Comparison of ENCODE assay signal across 26 mouse cellular contexts in the genomic region with DNA sequence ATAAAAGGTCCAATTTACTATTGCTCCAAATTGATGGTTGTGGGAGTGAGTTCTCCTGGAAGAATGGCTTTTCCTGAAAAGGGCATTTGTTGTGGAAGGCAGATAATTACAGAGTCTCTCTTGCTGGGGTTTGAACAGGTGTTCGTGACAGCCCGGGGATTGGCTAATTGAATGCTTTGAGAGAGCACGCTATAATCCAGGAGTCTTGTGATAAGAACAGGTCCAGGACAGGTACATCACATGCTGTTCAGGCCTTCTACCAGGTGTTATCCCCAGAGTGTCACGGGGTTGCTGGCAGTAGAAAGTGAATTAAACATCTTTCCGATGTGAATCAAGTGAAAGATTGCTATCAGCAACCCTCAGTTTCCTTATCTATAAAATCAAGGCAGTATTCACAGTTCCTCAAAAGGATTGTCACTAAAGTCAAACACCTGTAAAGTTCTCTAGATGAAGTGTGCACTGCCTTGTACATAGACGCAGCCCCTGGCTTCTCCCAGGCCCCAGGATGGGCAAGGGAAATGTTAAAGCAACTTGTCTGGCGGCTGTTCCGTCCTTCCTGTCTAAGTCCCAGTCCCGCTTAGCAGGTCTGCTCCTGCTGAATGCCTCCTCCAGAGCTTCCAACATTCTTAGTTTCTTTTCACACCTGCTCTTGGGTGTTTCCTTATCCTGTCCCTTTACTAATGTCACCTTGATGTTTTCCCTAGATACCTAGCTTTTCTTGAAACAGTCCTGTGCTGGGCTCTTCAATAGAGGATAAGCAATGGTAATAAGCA. TPM values are rescaled to one million over a fixed set of nuclear protein-coding genes. Genes with fewer than 3 reads are reported as not detected.
DNase-seq lines count a peak whose midpoint lies in the region; ATAC-seq and TF ChIP-seq lines count a peak whose summit lies in the region.
"Had no signal": no experiment of that assay in that cellular context is flagged by ENCODE, and none has a peak within 500 bp of the region (broad histone marks: within the 10 kb centered on the region; RNA-seq: fewer than 3 reads in every experiment).

No protein-coding gene starts in this region.

- H3K4me1 ChIP-seq in forebrain, embryonic 14.5 days (ENCODE audit: control insufficient read depth, insufficient read depth, low read length), result peaks cover 14% of the 10 kb centered on the region; the same call in 1 of the 2 replicates
- peaks cover 12% of the 10 kb centered on the region; the same call in 1 of the 2 replicates for H3K4me1 ChIP-seq in forebrain, embryonic 11.5 days (replicated peaks; ENCODE audit: control insufficient read depth, insufficient read depth, low read length)
- H3K4me1 ChIP-seq in ES-Bruce4 (ENCODE audit: control insufficient read depth, insufficient read depth, low read length), result peaks cover 14% of the 10 kb centered on the region
- H3K4me1 ChIP-seq in intestine, postnatal 0 days (replicated peaks; ENCODE audit: control insufficient read depth, insufficient read depth, low read length), result peaks cover 4% of the 10 kb centered on the region

- peak; percentile 75 for TF ChIP-seq EP300 in ES-Bruce4 (IDR thresholded peaks at IDR 0.05; ENCODE audit: insufficient read depth, low read depth, low read length)

- no peak for TF ChIP-seq CTCF in ES-Bruce4 (IDR thresholded peaks at IDR 0.05; ENCODE audit: low read depth, low read length)
- no peak for TF ChIP-seq CTCF in intestine, postnatal 0 days (IDR thresholded peaks at IDR 0.05; ENCODE audit: low read depth)

- 65% methylated on average over 9 of the region's 9 CpGs for WGBS in forebrain, embryonic 14.5 days
- WGBS in forebrain, embryonic 11.5 days, result 79% methylated on average over 9 of the region's 9 CpGs
- WGBS in intestine, postnatal 0 days, result 48% methylated on average over 9 of the region's 9 CpGs

- ATAC-seq in forebrain, embryonic 14.5 days, result no peak
- ATAC-seq in forebrain, embryonic 11.5 days (replicated peaks; ENCODE audit: low FRiP score), result no peak
- ATAC-seq in intestine, postnatal 0 days, result peak; percentile 65
- ATAC-seq: inflammation-experienced regulatory T-cells, adult 6 months had no signal

- peak; percentile 33 for DNase-seq in forebrain, embryonic 14.5 days (ENCODE audit: low spot score)
- no peak for DNase-seq in forebrain, embryonic 11.5 days (ENCODE audit: low spot score)
- peak; percentile 57 for DNase-seq in ZHBTc4 (ENCODE audit: low read depth, low spot score)
- DNase-seq in natural killer cell, adult 2 months (ENCODE audit: low spot score in 2 of 2), result no peak
- DNase-seq in kidney, postnatal 4 days, result no peak
- no peak for DNase-seq in urinary bladder, adult 18-20 months (ENCODE audit: low spot score in 2 of 2)
- DNase-seq: adrenal gland, adult 8-10 months; cerebellum, adult 11-12 months; cerebellum, adult 9-11 months; heart, postnatal 10 days; kidney, adult 8-10 months; lung, postnatal 36 days; thymus, adult 18-20 months; thymus, postnatal 25 days had no signal

- no peak overlapping the region for H3K4me2 ChIP-seq in forebrain, embryonic 14.5 days (ENCODE audit: low read length)
- H3K4me2 ChIP-seq in forebrain, embryonic 11.5 days (ENCODE audit: low read depth, low read length, severe bottlenecking), result no peak overlapping the region
- no peak overlapping the region for H3K4me2 ChIP-seq in intestine, postnatal 0 days (replicated peaks; ENCODE audit: low read depth)
- H3K4me2 ChIP-seq: embryonic facial prominence, embryonic 15.5 days; heart, embryonic 13.5 days; hindbrain, embryonic 15.5 days; limb, embryonic 12.5 days; lung, embryonic 15.5 days; midbrain, embryonic 12.5 days; neural tube, embryonic 13.5 days had no signal

- no peak overlapping the region for H3K4me3 ChIP-seq in forebrain, embryonic 14.5 days (ENCODE audit: low read depth, low read length)
- no peak overlapping the region for H3K4me3 ChIP-seq in forebrain, embryonic 11.5 days (ENCODE audit: low read depth, low read length)
- no peak overlapping the region for H3K4me3 ChIP-seq in ES-Bruce4 (ENCODE audit: low read depth, low read length)
- H3K4me3 ChIP-seq in intestine, postnatal 0 days (ENCODE audit: low read depth, low read length), result no peak overlapping the region
- H3K4me3 ChIP-seq: embryonic facial prominence, embryonic 15.5 days; heart, embryonic 13.5 days; hindbrain, embryonic 15.5 days; limb, embryonic 12.5 days; lung, embryonic 15.5 days; midbrain, embryonic 12.5 days; myocyte; neural tube, embryonic 13.5 days had no signal

- no peaks in the 10 kb centered on the region for H3K27me3 ChIP-seq in forebrain, embryonic 14.5 days (replicated peaks; ENCODE audit: control insufficient read depth, insufficient read depth, low read length)
- no peaks in the 10 kb centered on the region for H3K27me3 ChIP-seq in forebrain, embryonic 11.5 days (ENCODE audit: control insufficient read depth, insufficient read depth, low read length)
- no peaks in the 10 kb centered on the region for H3K27me3 ChIP-seq in ES-Bruce4 (ENCODE audit: control insufficient read depth, insufficient read depth, low read length, poor library complexity, severe bottlenecking)
- no peaks in the 10 kb centered on the region for H3K27me3 ChIP-seq in intestine, postnatal 0 days (replicated peaks; ENCODE audit: control insufficient read depth, insufficient read depth, low read length)
- H3K27me3 ChIP-seq: embryonic facial prominence, embryonic 15.5 days; heart, embryonic 13.5 days; hindbrain, embryonic 15.5 days; limb, embryonic 12.5 days; lung, embryonic 15.5 days; midbrain, embryonic 12.5 days; neural tube, embryonic 13.5 days had no signal

- H3K9ac ChIP-seq in forebrain, embryonic 14.5 days (ENCODE audit: low read length), result no peak overlapping the region
- H3K9ac ChIP-seq in forebrain, embryonic 11.5 days (ENCODE audit: low read length), result no peak overlapping the region
- peak overlapping the region; percentile 29; the same call in 1 of the 2 replicates for H3K9ac ChIP-seq in ES-Bruce4 (ENCODE audit: low read depth, poor library complexity, severe bottlenecking)
- H3K9ac ChIP-seq in intestine, postnatal 0 days (ENCODE audit: low read depth, low read length), result no peak overlapping the region
- H3K9ac ChIP-seq: embryonic facial prominence, embryonic 15.5 days; heart, embryonic 13.5 days; hindbrain, embryonic 15.5 days; limb, embryonic 12.5 days; lung, embryonic 15.5 days; midbrain, embryonic 12.5 days; neural tube, embryonic 13.5 days had no signal

- H3K27ac ChIP-seq in forebrain, embryonic 14.5 days (ENCODE audit: low read depth, low read length), result no peak overlapping the region
- no peak overlapping the region for H3K27ac ChIP-seq in forebrain, embryonic 11.5 days (ENCODE audit: low read depth, low read length)
- peak overlapping the region; percentile 89 for H3K27ac ChIP-seq in ES-Bruce4 (ENCODE audit: insufficient read depth, low read length)
- no peak overlapping the region for H3K27ac ChIP-seq in intestine, postnatal 0 days (ENCODE audit: low read depth, low read length)
- H3K27ac ChIP-seq: embryonic facial prominence, embryonic 15.5 days; heart, embryonic 13.5 days; hindbrain, embryonic 15.5 days; kidney, postnatal 0 days; limb, embryonic 12.5 days; lung, embryonic 15.5 days; midbrain, embryonic 12.5 days; neural tube, embryonic 13.5 days had no signal

- no peaks in the 10 kb centered on the region for H3K9me3 ChIP-seq in forebrain, embryonic 14.5 days (replicated peaks; ENCODE audit: control insufficient read depth, low read length)
- no peaks in the 10 kb centered on the region for H3K9me3 ChIP-seq in forebrain, embryonic 11.5 days (ENCODE audit: control insufficient read depth, low read length)
- H3K9me3 ChIP-seq in ES-Bruce4 (replicated peaks; ENCODE audit: control insufficient read depth, insufficient read depth, low read length, poor library complexity, severe bottlenecking), result no peaks in the 10 kb centered on the region
- no peaks in the 10 kb centered on the region for H3K9me3 ChIP-seq in intestine, postnatal 0 days (ENCODE audit: control insufficient read depth)
- H3K9me3 ChIP-seq: embryonic facial prominence, embryonic 15.5 days; heart, embryonic 13.5 days; hindbrain, embryonic 15.5 days; limb, embryonic 12.5 days; lung, embryonic 15.5 days; midbrain, embryonic 12.5 days; neural tube, embryonic 13.5 days had no signal

- TF ChIP-seq POLR2A in ES-Bruce4 (IDR thresholded peaks at IDR 0.05; ENCODE audit: insufficient read depth, low read length), result no peak

- H3K36me3 ChIP-seq in forebrain, embryonic 14.5 days (ENCODE audit: control insufficient read depth, insufficient read depth, low read length), result peaks cover 43% of the 10 kb centered on the region; the same call in 1 of the 2 replicates
- H3K36me3 ChIP-seq in forebrain, embryonic 11.5 days (ENCODE audit: control insufficient read depth, insufficient read depth, low read length), result peaks cover 4% of the 10 kb centered on the region; the same call in 1 of the 2 replicates
- peaks cover 5% of the 10 kb centered on the region for H3K36me3 ChIP-seq in ES-Bruce4 (ENCODE audit: control insufficient read depth, insufficient read depth, low read length, poor library complexity, severe bottlenecking)
- peaks cover 34% of the 10 kb centered on the region for H3K36me3 ChIP-seq in intestine, postnatal 0 days (ENCODE audit: control insufficient read depth, insufficient read depth)
- H3K36me3 ChIP-seq: hindbrain, embryonic 15.5 days had no signal

RNA-seq across cellular contexts. Expression of gene Plpp3, which starts 40.0 kb away (rescaled TPM):
- polyA plus RNA-seq in forebrain, embryonic 14.5 days (2014; fragmentation: Nextera tagmentation; extraction: Ambion mirVana), result 48.6 and 50.8 TPM in 2 replicates
- 69.9 and 71.6 TPM in 2 replicates for polyA plus RNA-seq in forebrain, embryonic 11.5 days (2014; fragmentation: Nextera tagmentation; extraction: Ambion mirVana)
- polyA plus RNA-seq in ES-Bruce4 (2011; ENCODE audit: insufficient read depth, insufficient read length, low read depth, missing spikeins), result 16.1 and 17.5 TPM in 2 replicates
- 84.1 and 84.3 TPM in 2 replicates for polyA plus RNA-seq in intestine, postnatal 0 days (2015; fragmentation: Nextera tagmentation; extraction: Ambion mirVana)

Comparison
In these comparisons a context has a peak if more than half of its experiments do, and no peak if none do; other contexts are left out.
1. DNase-seq: peak in forebrain, embryonic 14.5 days (single experiment) and ZHBTc4 (single experiment); none in forebrain, embryonic 11.5 days (single experiment), natural killer cell, adult 2 months (0 of 2), kidney, postnatal 4 days (0 of 2) and urinary bladder, adult 18-20 months (0 of 2).